Mouse (Mus musculus): ENCODE measurements around the gene Asxl1. TPM values are rescaled to one million over a fixed set of nuclear protein-coding genes. Genes with fewer than 3 reads are reported as not detected.
"Not testable (repeated sequence)": the region's sequence is repeated elsewhere in the genome, so short reads cannot be mapped to it uniquely, and the experiment has no call there.

The Asxl1 gene
- polyA plus RNA-seq, 1 experiment from 2014 or later, result 12.2 TPM

DNA sequence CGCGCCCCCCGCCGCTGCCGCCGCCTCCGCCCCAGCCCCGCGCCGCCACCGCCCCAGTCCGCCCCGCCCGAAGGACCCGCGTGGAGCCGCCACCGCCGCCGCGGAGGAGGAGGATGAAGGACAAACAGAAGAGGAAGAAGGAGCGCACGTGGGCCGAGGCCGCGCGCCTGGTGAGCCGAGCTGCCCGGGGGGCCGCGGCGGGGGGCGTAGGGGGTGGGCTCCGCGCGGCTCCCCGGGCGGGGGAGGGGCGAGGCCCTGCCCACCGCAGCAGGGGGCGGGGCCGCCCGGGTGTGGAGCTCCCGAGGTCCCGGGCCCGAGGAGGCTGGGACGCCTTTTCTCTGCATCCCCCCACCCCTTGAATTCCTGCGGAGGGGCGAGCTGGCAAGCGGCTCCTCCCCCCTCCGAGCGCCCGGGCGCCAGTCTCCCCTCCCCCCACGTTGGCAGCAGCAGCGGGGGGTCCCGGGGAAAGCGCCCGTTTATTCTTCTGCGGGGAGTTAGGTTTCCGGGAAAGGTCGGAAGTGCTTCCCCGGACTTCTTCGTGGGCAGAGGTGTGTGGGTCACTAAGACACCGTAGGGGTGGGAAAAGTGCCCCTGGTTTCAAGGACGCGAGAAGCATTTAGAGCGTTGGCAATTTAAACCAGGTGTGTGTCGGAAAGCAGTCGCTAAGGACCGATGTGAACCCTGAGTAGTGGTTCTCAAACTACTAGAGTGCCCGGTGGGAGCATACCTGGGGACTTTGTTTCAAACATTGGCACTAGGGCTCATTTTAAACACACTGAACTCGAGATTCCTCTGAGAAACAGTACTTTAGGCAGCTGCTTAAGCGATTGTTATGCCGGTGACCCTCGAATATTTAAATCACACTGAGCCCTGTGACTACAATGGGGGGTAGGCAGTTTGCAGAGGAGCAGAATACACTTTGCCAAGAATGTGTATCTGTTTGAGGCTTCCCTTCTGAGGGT is 873 bp downstream of the Asxl1 start:
- peak; percentile 50 for ATAC-seq
- Histone ChIP-seq H3K4me1 (peaks cover 76% of the 10 kb centered on the region), H3K4me3 (peak overlapping the region; percentile 98), H3K27ac (peak overlapping the region; percentile 98), H3K4me2 (peak overlapping the region; percentile 79), H3K9ac (peak overlapping the region; percentile 98), H3K36me3 (peaks cover 14% of the 10 kb centered on the region; the same call in 1 of the 2 replicates), H3K9me3 (replicated peaks) (no peaks in the 10 kb centered on the region), H3K27me3 (replicated peaks) (no peaks in the 10 kb centered on the region)
- under 1% methylated on average over 62 of the region's 76 CpGs for WGBS (ENCODE audit: insufficient replicate concordance)

DNA sequence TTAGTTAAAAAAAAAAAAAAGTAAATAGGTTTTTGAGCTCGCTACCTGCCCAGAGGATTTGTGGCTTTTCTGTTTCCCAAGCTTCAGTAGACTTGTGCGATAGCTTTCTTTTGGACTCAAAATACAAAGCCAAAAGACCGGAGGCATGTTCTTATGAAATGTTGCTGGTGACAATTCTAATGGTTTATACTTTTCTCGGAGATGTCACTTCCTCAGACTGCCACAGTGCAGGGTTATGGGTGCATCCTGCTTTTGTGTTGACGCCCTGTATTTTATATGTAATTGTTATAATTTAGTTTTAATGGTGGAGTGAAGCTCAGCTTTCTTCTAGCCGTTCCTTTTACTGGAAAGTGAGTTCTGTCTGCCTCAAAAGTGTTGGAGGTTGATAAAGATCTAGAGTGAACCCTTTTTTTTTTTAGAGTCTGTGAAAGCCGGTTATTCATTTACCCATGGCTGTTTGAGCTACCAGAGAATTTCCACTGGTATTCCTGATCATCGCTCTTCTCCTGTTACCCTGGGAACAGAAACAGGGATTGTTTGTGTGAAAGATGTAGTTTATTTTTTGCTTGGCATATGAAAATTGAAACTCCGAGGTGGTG is 1.7 kb downstream of the Asxl1 start:
- H3K27me3 ChIP-seq (replicated peaks), result no peaks in the 10 kb centered on the region
- peak overlapping the region; percentile 79 for H3K4me2 ChIP-seq
- peak overlapping the region; percentile 98 for H3K4me3 ChIP-seq
- peaks cover 78% of the 10 kb centered on the region for H3K4me1 ChIP-seq
- peaks cover 15% of the 10 kb centered on the region for H3K36me3 ChIP-seq
- no peak for ATAC-seq
- WGBS (ENCODE audit: insufficient replicate concordance), result 3% methylated on average over 9 of the region's 9 CpGs
- no peaks in the 10 kb centered on the region for H3K9me3 ChIP-seq (replicated peaks)
- peak overlapping the region; percentile 98 for H3K27ac ChIP-seq
- peak overlapping the region; percentile 98 for H3K9ac ChIP-seq

DNA sequence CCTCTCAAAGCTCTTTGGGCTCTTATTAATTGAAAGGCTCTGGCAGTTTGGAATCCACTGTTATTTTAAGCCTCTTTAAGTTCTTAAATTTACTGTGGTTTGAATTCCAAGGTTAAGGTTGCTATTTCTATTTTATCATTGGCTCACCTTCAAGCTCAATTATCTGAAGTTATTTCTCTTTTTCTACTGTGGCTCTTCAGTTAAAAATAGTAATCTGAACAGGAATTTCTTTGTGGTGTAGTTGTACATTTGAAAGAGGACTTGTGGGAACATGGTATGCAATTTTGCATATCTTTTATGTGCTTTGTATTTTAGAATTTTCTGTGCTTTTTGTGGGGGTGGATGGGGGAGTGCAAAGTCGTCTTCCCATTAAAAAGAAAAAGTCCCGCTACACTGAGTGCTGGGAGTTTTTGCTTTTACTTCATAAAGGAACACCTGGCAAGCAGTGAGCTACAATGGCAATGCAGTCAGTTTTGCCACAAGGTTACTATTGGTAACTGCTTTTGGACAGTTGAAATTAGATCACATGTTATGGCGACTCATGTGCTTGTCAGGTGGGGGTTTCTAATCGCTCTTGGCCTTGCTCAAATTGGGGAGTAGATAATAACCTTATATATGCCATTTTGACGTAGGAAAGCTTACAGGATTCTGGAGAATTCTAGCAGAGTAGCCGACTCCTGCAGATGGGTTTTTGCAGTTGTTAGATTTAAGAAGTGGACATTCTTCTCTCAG is 2.6 kb downstream of the Asxl1 start:
- Histone ChIP-seq H3K27me3 (replicated peaks) (no peaks in the 10 kb centered on the region), H3K9ac (peak overlapping the region; percentile 98), H3K36me3 (peaks cover 23% of the 10 kb centered on the region), H3K4me1 (peaks cover 69% of the 10 kb centered on the region), H3K4me2 (peak overlapping the region; percentile 79), H3K9me3 (replicated peaks) (no peaks in the 10 kb centered on the region), H3K4me3 (peak overlapping the region; percentile 98), H3K27ac (peak overlapping the region; percentile 78)
- WGBS (ENCODE audit: insufficient replicate concordance), result 15% methylated on average over 6 of the region's 6 CpGs
- ATAC-seq, result no peak

DNA sequence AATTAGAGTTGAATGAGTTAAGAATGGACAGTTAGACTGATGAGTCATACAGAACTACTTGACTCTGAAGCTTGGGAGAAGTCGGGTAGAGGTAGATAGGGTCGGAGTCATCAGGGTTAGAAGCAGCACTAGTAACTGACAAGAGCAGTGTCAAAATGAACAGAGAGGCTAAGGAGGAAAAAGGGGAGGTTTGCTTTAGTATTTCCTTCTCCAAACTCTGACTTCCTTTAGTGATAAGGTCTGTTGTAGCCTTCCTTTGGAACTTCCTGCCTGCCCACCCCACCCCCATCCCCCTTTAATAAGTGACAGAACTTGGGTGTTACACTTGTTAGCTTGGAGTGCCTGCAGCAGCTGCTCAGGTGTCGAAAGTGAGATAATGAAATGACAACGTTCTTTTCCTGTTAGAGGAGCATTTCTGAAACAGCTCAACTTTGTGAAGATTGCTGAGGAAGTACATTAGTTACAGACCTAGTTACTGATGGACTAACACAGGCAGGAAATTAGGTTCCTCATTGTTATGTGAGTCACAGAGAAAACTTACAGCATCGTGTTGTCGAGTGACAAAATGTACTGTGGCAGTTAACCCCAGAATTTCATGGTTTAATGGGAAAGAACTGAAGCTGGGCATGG is 5.0 kb downstream of the Asxl1 start:
- Histone ChIP-seq H3K27ac (peak overlapping the region; percentile 84), H3K4me3 (peak overlapping the region; percentile 20), H3K27me3 (replicated peaks) (no peaks in the 10 kb centered on the region), H3K36me3 (peaks cover 45% of the 10 kb centered on the region), H3K9ac (peak overlapping the region; percentile 52), H3K4me2 (peak overlapping the region; percentile 58), H3K9me3 (replicated peaks) (no peaks in the 10 kb centered on the region), H3K4me1 (peaks cover 49% of the 10 kb centered on the region)
- ATAC-seq, result peak; percentile 62
- WGBS (ENCODE audit: insufficient replicate concordance), result 3% methylated on average over 6 of the region's 6 CpGs

DNA sequence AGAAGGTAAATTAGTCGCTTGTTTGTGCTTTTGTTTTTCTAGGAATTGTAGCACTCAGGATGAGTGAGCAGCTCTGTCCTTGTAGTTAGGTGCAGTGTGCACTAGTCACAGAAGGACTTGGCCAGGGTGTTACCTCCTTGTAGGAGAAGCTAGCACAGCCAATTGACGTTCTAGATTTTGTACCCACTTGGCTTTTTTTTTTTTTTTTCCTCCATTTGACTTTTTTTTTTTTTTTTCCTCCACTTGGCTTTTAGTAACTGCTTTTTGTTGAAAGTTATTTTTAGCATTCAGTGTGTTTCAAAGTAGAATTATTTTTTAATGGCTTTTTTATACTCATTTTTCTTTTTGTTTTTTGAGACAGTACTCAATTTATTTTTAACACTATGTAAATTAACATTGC is 9.0 kb downstream of the Asxl1 start:
- H3K9me3 ChIP-seq (replicated peaks), result no peaks in the 10 kb centered on the region
- no peak overlapping the region for H3K9ac ChIP-seq
- H3K27me3 ChIP-seq (replicated peaks), result no peaks in the 10 kb centered on the region
- H3K4me2 ChIP-seq, result no peak overlapping the region
- WGBS (ENCODE audit: insufficient replicate concordance), result 70% methylated on average over 2 of the region's 2 CpGs
- no peak for ATAC-seq
- peaks cover 78% of the 10 kb centered on the region for H3K36me3 ChIP-seq
- H3K27ac ChIP-seq, result no peak overlapping the region
- peaks cover 26% of the 10 kb centered on the region for H3K4me1 ChIP-seq
- no peak overlapping the region for H3K4me3 ChIP-seq

DNA sequence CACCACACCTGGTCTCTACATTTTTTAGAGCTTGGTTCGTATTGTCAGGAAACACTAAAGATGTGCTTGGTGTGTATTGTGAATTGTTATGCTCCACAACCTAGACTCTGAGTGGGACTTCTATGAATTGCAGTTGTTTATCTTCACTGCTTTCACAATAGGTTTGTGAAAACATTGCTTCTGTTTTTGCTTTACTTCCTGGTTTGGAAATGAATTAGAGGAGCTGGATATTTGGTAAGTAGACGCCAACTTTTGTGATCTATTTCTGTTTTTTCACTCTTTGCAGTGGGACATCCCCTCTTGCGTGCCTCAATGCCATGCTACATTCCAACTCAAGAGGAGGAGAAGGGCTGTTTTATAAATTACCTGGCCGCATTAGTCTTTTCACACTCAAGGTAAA is 11.2 kb downstream of the Asxl1 start:
- Histone ChIP-seq H3K4me3 (no peak overlapping the region), H3K4me1 (peaks cover 13% of the 10 kb centered on the region), H3K9ac (no peak overlapping the region), H3K4me2 (no peak overlapping the region), H3K27ac (no peak overlapping the region), H3K36me3 (peaks cover 93% of the 10 kb centered on the region), H3K9me3 (replicated peaks) (no peaks in the 10 kb centered on the region), H3K27me3 (replicated peaks) (no peaks in the 10 kb centered on the region)
- no peak for ATAC-seq
- 86% methylated on average over 4 of the region's 4 CpGs for WGBS (ENCODE audit: insufficient replicate concordance)

DNA sequence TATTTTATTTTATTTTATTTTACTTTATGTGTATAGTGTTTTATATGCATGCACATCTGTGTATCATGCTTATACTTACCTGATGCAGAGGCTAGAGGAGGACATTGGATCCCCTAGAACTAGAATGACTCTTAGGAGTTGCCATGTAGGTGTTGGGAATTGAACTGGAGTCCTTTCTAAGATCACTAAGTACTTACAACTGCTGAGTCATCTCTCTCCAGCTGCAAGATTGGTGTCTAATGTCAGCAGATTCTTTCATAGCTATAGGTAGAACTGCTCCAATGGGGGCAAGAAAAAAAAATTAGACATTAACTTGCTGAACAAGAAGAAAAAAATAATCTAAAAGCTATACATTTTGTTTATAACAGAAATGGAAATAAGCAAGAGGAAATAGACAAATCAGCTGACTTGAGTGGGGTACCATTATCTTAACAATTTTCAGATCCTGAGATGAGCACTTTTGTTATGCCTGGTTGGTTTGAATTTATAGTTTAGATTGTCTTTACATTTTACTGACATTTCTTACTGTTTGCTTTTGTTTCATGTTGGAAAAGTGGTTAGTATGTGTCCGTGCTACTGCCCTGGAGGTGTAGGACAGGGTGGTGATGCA is 15.6 kb downstream of the Asxl1 start:
- Histone ChIP-seq H3K4me3 (no peak overlapping the region), H3K27me3 (replicated peaks) (no peaks in the 10 kb centered on the region), H3K36me3 (peaks cover 91% of the 10 kb centered on the region), H3K27ac (0 out of 2 replicates have a peak overlapping the region, but pooled peaks have one; percentile 1), H3K4me1 (peaks cover 9% of the 10 kb centered on the region), H3K9me3 (replicated peaks) (no peaks in the 10 kb centered on the region), H3K4me2 (no peak overlapping the region), H3K9ac (no peak overlapping the region)
- ATAC-seq, result no peak
- WGBS (ENCODE audit: insufficient replicate concordance), result 90% methylated on average over 1 of the region's 1 CpGs

DNA sequence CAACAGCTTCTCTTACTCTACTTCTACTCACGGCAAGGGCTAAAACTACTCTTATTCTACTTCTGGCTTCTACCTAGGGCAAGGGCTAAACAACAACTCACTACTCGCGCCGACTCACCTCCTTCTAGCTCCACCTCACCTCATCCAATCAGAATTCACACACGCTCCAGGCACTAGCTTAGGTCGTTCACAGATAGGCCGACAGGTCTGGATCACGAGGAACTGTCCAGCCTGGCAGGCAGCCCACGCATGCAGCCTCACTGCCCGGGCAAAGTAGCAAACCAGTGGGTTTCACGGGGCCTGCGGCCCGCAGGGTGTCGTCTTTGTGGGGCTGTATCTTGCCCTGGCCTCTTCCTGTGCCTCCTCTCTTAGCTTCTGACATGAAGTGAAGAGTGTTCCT is 18.9 kb downstream of the Asxl1 start:
- WGBS (ENCODE audit: insufficient replicate concordance), result 76% methylated on average over 14 of the region's 14 CpGs
- peaks cover 89% of the 10 kb centered on the region for H3K36me3 ChIP-seq

DNA sequence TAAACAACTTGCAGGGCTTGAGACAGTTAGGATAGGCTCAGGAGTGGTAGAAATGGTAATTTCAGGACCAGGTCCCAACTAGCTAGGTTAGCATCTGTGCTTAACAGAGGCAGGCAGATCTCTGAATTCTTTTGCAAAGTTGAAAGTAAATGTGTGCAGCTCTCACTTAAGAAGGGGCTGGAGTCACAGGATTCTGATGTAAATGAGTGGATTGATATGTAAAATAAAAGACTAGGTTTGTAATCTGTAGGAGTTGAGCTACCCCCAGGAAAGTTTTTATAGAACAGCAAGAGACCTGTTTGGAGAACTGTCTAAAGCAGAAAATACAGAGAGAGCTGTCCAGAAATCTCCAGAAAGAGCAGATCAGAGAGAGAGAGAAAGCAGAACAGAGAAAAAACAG is 25.2 kb downstream of the Asxl1 start:
- Histone ChIP-seq H3K4me1 (peaks cover 6% of the 10 kb centered on the region; the same call in 1 of the 2 replicates), H3K4me3 (no peak overlapping the region), H3K36me3 (peaks cover 59% of the 10 kb centered on the region), H3K27ac (no peak overlapping the region), H3K27me3 (replicated peaks) (no peaks in the 10 kb centered on the region), H3K9ac (no peak overlapping the region), H3K9me3 (replicated peaks) (no peaks in the 10 kb centered on the region), H3K4me2 (no peak overlapping the region)
- ATAC-seq, result no peak

More for the DNA sequence above, 18.9 kb downstream of the Asxl1 start:
- H3K9ac ChIP-seq; H3K4me2 ChIP-seq; ATAC-seq; H3K4me3 ChIP-seq; H3K27ac ChIP-seq; H3K27me3 ChIP-seq (replicated peaks); H3K4me1 ChIP-seq; H3K9me3 ChIP-seq (replicated peaks): not testable (repeated sequence)

DNA sequence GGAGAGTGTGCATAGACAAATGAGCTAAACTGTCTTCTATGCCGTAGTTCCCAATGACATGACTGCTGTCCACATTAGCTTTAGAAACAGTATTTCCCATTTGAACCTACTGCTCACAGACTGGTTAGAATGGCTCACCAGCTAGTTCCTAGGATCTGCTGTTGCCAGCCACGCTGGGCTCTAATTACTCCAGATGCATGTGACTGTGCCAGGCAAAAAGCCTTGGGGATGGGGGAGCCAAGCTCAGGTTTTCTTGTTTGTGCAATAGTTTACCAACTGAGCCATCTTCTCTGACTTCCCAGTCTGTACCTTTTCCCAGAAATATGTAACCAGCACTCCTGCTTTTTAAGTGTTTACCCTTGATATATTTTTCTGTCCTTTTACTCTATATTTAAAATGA is 29.8 kb downstream of the Asxl1 start:
- peaks cover 55% of the 10 kb centered on the region for H3K36me3 ChIP-seq
- no peak overlapping the region for H3K9ac ChIP-seq
- no peak overlapping the region for H3K4me3 ChIP-seq
- no peak overlapping the region for H3K4me2 ChIP-seq
- no peaks in the 10 kb centered on the region for H3K27me3 ChIP-seq (replicated peaks)
- no peaks in the 10 kb centered on the region for H3K9me3 ChIP-seq (replicated peaks)
- no peak for ATAC-seq
- 96% methylated on average over 2 of the region's 2 CpGs for WGBS (ENCODE audit: insufficient replicate concordance)
- no peak overlapping the region for H3K27ac ChIP-seq
- peaks cover 19% of the 10 kb centered on the region for H3K4me1 ChIP-seq

DNA sequence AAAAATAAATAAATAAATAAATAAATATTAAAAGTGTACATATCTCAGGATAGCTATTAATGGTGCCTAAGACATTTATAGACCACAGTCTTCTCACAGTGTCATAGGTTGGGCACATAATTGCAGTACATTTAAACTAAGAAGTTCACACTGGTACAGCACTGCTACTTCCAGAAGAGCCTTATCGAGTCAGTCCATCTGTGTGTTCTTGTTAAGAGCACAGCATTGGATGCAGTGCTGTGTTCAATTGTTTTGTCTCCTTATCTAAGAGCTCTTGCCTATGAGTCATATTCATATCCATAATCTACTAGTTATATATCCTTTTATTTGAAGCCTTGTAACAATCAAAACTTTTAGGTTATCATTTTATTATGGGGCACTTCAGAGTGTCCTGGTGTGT is 34.9 kb downstream of the Asxl1 start:
- Histone ChIP-seq H3K36me3 (peaks cover 83% of the 10 kb centered on the region), H3K27ac (no peak overlapping the region), H3K27me3 (replicated peaks) (no peaks in the 10 kb centered on the region), H3K9ac (no peak overlapping the region), H3K9me3 (replicated peaks) (no peaks in the 10 kb centered on the region), H3K4me2 (no peak overlapping the region), H3K4me3 (no peak overlapping the region), H3K4me1 (peaks cover 13% of the 10 kb centered on the region; the same call in 1 of the 2 replicates)
- WGBS (ENCODE audit: insufficient replicate concordance), result 67% methylated on average over 1 of the region's 1 CpGs
- ATAC-seq, result peak; percentile 66
